Mouse (Mus musculus): ENCODE data around the gene Grxcr1. TPM values are rescaled to one million over a fixed set of nuclear protein-coding genes. Genes with fewer than 3 reads are reported as not detected.
A peak's percentile ranks its signal among the peaks of the same experiment; 100 is the strongest.

Grxcr1 gene
- total RNA-seq, 2 experiments from 2014 or later, result not detected

DNA sequence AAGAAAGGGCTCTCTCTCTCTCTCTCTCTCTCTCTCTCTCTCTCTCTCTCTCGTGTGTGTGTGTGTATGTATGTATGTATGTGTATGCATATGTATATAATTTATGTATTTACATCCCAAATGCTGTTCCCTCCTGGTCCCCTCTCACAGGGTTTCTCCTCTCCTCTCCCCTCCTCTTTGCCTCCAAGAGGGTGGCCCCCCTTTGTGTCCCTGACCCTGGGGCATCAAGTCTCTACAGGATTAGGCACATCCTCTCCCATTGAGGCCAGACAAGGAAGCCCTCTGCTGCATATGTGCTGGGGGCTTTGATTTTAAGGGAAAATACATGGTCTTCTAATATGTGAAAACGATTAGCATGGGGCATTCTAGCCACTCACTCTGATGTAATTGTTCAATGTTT is 61.5 kb downstream of the Grxcr1 start:
- no peak for DNase-seq

GRCm38 (mm10) chr5:68097665-68098624 is 66.3 kb downstream of the Grxcr1 start:
- DNase-seq, result no peak

DNA sequence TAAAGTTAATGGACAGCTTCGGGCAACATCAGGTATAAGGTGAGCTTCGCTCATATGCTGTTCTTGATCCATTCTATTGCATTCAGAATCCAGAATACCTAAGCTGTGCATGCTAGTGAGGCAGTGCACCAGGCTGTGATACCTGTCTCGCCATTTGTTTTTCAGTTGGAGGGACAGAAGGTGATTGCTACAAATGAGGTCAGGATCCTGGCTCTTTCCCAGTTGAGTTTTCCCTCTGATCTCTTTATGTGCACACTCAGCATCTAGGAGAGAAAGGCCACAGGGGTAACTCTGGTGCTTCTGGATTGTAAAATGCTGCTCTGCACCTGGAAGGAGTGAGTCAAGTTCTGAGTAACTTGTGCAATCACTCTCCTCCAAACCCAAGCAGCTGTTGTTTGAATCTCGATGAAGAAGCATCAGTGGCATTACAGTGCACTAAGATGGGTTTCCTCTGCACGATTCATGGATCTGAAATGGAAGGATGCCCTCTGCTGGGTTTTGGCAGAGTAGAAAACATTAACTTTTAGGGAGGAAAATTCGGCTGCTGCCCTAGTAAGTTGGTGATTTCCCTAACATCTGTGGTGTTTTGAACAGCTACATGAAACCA is 80.9 kb downstream of the Grxcr1 start:
- DNase-seq, result peak in 1 of 2 experiments; percentile 9

DNA sequence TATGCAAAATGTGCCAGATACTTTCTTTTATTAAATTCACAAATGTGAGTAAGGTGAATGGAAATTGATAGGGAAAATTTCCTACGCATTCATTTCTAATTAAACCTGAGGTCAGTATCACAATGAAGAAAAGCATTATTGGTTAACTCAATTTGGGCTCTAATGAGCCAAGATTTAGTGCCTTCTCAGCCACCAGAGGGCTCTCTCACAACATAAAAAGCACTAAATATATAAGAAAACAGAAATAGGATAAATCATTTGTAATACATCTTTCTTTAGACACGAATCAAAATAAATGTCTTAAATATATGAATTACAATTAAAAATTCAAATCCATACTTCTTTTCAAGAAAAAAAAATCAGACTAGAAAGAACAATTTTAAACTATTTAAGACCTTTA is 89.2 kb downstream of the Grxcr1 start:
- DNase-seq, result no peak

- no peak for DNase-seq
Measured at GRCm38 (mm10) chr5:68122883-68123282, 91.2 kb downstream of the Grxcr1 start.

DNA sequence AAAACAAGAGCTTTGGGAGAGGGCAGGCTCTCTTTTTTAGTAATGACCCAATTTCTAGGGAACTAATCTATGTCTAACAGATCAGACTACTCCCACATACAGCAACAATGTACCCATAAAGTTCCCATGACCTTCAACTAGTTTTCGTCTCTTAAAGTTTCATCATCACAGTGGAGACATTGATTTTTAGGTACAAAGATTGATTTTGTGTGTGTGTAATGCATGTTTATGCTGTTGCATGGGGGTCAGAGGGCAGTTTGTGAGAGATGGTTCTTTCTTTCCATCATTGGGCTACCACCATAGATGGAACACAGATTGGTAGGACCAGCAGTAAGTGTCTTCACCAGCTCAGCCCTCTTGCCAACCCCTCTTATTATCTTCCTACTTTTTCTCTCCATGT is 93.8 kb downstream of the Grxcr1 start:
- no peak for DNase-seq

GRCm38 (mm10) chr5:68128421-68128820 is 96.8 kb downstream of the Grxcr1 start:
- DNase-seq, result peak in 1 of 2 experiments; percentile 13

GRCm38 (mm10) chr5:68128821-68129608 is 97.4 kb downstream of the Grxcr1 start:
- no peak for DNase-seq

DNA sequence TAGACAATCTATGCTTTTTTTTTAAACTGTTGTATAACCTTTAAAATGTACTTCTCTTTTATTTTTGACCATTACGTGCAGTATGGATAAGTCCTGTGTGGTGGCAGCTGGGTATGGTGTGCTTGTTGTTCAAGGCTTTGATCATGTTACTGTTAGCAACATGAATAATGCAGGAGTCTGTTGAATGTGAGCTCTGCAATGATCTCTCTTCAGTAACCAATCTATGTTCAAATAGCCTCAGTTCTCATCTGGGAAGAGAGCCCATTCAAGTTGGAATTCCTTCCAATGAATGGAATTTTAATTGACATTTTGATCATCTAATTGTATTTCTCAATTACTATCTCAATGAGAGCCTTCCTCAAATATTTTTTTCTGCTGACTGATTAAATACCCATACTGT is 115.2 kb downstream of the Grxcr1 start:
- DNase-seq, result no peak

- DNase-seq, result no peak
Measured at GRCm38 (mm10) chr5:68149946-68150345, 118.3 kb downstream of the Grxcr1 start.

GRCm38 (mm10) chr5:68150347-68151043 is 118.9 kb downstream of the Grxcr1 start:
- DNase-seq, result no peak

GRCm38 (mm10) chr5:68162503-68162902 is 130.9 kb downstream of the Grxcr1 start:
- no peak for DNase-seq

DNA sequence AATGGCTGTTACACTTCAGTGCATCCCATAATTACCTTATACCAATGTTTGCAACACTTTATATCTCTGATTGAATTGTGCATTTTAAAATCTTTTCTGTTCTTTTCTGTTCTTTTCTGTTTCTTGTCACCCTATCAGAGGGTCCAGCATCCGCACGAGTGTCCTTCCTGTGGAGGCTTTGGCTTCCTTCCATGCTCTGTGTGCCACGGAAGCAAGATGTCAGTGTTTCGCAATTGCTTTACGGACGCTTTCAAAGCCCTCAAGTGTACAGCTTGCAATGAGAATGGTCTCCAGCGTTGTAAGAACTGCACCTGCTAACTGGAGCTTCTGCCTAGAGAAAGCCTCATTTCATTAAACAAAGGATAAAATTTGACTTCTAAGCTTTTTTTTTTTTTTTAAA is 134.3 kb downstream of the Grxcr1 start:
- no peak for DNase-seq

Other genes starting within 250 kb of the Grxcr1 start
- 10 to 100 TPM; 26.9 to 30.1 TPM for gene Atp8a1, start 184.4 kb upstream of the Grxcr1 start, total RNA-seq (2021)
- gene Gm5108, start 90.2 kb upstream of the Grxcr1 start, total RNA-seq (2021), result not detected
- not detected for gene Gm21905, start 85.4 kb upstream of the Grxcr1 start, total RNA-seq (2021)